Mouse (Mus musculus): Measurements from ENCODE around the gene Klrb1b. TPM values are rescaled to one million over a fixed set of nuclear protein-coding genes. Genes with fewer than 3 reads are reported as not detected.

Klrb1b gene
- total and polyA plus RNA-seq, 2 experiments from 2014 or later: not detected

GRCm38 (mm10) chr6:128838342-128839265 is 12.5 kb upstream of the Klrb1b start:
- H3K4me2 ChIP-seq (ENCODE audit: low read depth, low read length, poor library complexity, severe bottlenecking): peak overlapping the region; percentile 59
- DNase-seq (ENCODE audit: low spot score): peak; percentile 92
- H3K36me3 ChIP-seq (ENCODE audit: insufficient read depth, low read length): no peaks in the 10 kb centered on the region
- no peaks in the 10 kb centered on the region for H3K9me3 ChIP-seq (ENCODE audit: low read length)
- no peaks in the 10 kb centered on the region for H3K4me1 ChIP-seq (ENCODE audit: insufficient read depth, low read length)
- no peaks in the 10 kb centered on the region for H3K27me3 ChIP-seq (ENCODE audit: insufficient read depth, low read length)
- peak overlapping the region; percentile 78 for H3K9ac ChIP-seq (replicated peaks; ENCODE audit: low read length, poor library complexity, severe bottlenecking)
- peak overlapping the region; percentile 78 for H3K4me3 ChIP-seq (ENCODE audit: low read depth, low read length)
- no peak for TF ChIP-seq CTCF (IDR thresholded peaks at IDR 0.05)
- peak overlapping the region; percentile 95 for H3K27ac ChIP-seq (ENCODE audit: low read depth, low read length)
- ATAC-seq (ENCODE audit: low FRiP score): peak; percentile 62
- under 1% methylated on average over 49 of the region's 49 CpGs for WGBS

GRCm38 (mm10) chr6:128837454-128838341 is 11.6 kb upstream of the Klrb1b start:
- Histone ChIP-seq H3K9ac (replicated peaks; ENCODE audit: low read length, poor library complexity, severe bottlenecking) (peak overlapping the region; percentile 71), H3K4me1 (ENCODE audit: insufficient read depth, low read length) (no peaks in the 10 kb centered on the region), H3K4me3 (ENCODE audit: low read depth, low read length) (peak overlapping the region; percentile 78), H3K4me2 (ENCODE audit: low read depth, low read length, poor library complexity, severe bottlenecking) (peak overlapping the region; percentile 59), H3K27me3 (ENCODE audit: insufficient read depth, low read length) (no peaks in the 10 kb centered on the region), H3K27ac (ENCODE audit: low read depth, low read length) (peak overlapping the region; percentile 95), H3K9me3 (ENCODE audit: low read length) (no peaks in the 10 kb centered on the region), H3K36me3 (ENCODE audit: insufficient read depth, low read length) (no peaks in the 10 kb centered on the region)
- WGBS: 2% methylated on average over 14 of the region's 14 CpGs
- no peak for TF ChIP-seq CTCF (IDR thresholded peaks at IDR 0.05)
- ATAC-seq (ENCODE audit: low FRiP score) (peak; percentile 42), DNase-seq (ENCODE audit: low spot score) (peak; percentile 50)

- ATAC-seq (ENCODE audit: low FRiP score): no peak
- peak overlapping the region; percentile 95 for H3K27ac ChIP-seq (ENCODE audit: low read depth, low read length)
- H3K4me1 ChIP-seq (ENCODE audit: insufficient read depth, low read length): no peaks in the 10 kb centered on the region
- 86% methylated on average over 6 of the region's 6 CpGs for WGBS
- H3K27me3 ChIP-seq (ENCODE audit: insufficient read depth, low read length): no peaks in the 10 kb centered on the region
- no peaks in the 10 kb centered on the region for H3K9me3 ChIP-seq (ENCODE audit: low read length)
- H3K4me2 ChIP-seq (ENCODE audit: low read depth, low read length, poor library complexity, severe bottlenecking): peak overlapping the region; percentile 59
- no peak for DNase-seq (ENCODE audit: low spot score)
- H3K9ac ChIP-seq (replicated peaks; ENCODE audit: low read length, poor library complexity, severe bottlenecking): no peak overlapping the region
- no peaks in the 10 kb centered on the region for H3K36me3 ChIP-seq (ENCODE audit: insufficient read depth, low read length)
- H3K4me3 ChIP-seq (ENCODE audit: low read depth, low read length): peak overlapping the region; percentile 78
- TF ChIP-seq CTCF (IDR thresholded peaks at IDR 0.05): no peak
Measured at GRCm38 (mm10) chr6:128836955-128837334, 10.8 kb upstream of the Klrb1b start.

GRCm38 (mm10) chr6:128836191-128836954 is 10.2 kb upstream of the Klrb1b start:
- Histone ChIP-seq H3K36me3 (ENCODE audit: insufficient read depth, low read length) (no peaks in the 10 kb centered on the region), H3K9ac (replicated peaks; ENCODE audit: low read length, poor library complexity, severe bottlenecking) (no peak overlapping the region), H3K4me1 (ENCODE audit: insufficient read depth, low read length) (no peaks in the 10 kb centered on the region), H3K4me2 (ENCODE audit: low read depth, low read length, poor library complexity, severe bottlenecking) (no peak overlapping the region), H3K27me3 (ENCODE audit: insufficient read depth, low read length) (no peaks in the 10 kb centered on the region), H3K4me3 (ENCODE audit: low read depth, low read length) (no peak overlapping the region), H3K9me3 (ENCODE audit: low read length) (no peaks in the 10 kb centered on the region), H3K27ac (ENCODE audit: low read depth, low read length) (no peak overlapping the region)
- 62% methylated on average over 8 of the region's 8 CpGs for WGBS
- TF ChIP-seq CTCF (IDR thresholded peaks at IDR 0.05): no peak
- ATAC-seq (ENCODE audit: low FRiP score) (no peak), DNase-seq (ENCODE audit: low spot score) (no peak)

GRCm38 (mm10) chr6:128835571-128835970 is 9.4 kb upstream of the Klrb1b start:
- Histone ChIP-seq H3K9me3 (ENCODE audit: low read length) (no peaks in the 10 kb centered on the region), H3K4me2 (ENCODE audit: low read depth, low read length, poor library complexity, severe bottlenecking) (no peak overlapping the region), H3K4me1 (ENCODE audit: insufficient read depth, low read length) (no peaks in the 10 kb centered on the region), H3K36me3 (ENCODE audit: insufficient read depth, low read length) (no peaks in the 10 kb centered on the region), H3K27ac (ENCODE audit: low read depth, low read length) (no peak overlapping the region), H3K9ac (replicated peaks; ENCODE audit: low read length, poor library complexity, severe bottlenecking) (no peak overlapping the region), H3K4me3 (ENCODE audit: low read depth, low read length) (no peak overlapping the region), H3K27me3 (ENCODE audit: insufficient read depth, low read length) (no peaks in the 10 kb centered on the region)
- no peak for ATAC-seq (ENCODE audit: low FRiP score)
- TF ChIP-seq CTCF (IDR thresholded peaks at IDR 0.05): no peak
- WGBS: 91% methylated on average over 4 of the region's 4 CpGs
- DNase-seq (ENCODE audit: low spot score): no peak
